Mouse (Mus musculus): ENCODE results near the gene Lamtor2. TPM values are rescaled to one million over a fixed set of nuclear protein-coding genes. Genes with fewer than 3 reads are reported as not detected.
A peak's percentile ranks its signal among the peaks of the same experiment; 100 is the strongest.

The Lamtor2 gene
- total and polyA plus RNA-seq, 3 experiments, result 125 to 188 TPM; not detected in 1

DNA sequence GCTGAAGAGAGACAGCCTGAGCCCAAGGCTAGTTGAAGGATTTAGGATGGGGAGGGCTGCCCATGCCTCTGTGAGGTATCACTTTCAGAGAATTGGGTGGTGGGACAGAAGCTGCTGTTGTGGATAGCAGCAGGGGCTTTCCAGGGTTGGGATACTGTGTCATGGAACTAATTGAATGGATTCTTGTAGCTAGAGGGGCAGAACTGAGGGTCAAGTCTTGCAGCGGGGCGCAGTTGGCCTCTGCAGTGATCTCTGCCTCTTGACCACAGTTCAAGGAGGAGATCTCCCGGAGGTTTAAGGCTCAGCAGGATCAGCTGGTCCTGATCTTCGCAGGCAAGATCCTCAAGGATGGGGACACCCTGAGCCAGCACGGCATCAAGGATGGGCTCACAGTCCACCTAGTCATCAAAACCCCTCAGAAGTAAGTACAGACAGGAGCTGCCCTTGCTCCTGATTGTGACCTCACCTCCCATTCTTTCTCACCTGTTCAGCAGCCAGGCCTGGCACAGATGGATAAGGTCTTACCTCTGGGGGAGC is 2.3 kb upstream of the Lamtor2 start:
- peaks cover 24% of the 10 kb centered on the region for H3K79me2 ChIP-seq (ENCODE audit: control insufficient read depth, insufficient read depth, low read length, poor library complexity)
- DNase-seq (ENCODE audit: low read depth, low spot score), result no peak
- H3K36me3 ChIP-seq (ENCODE audit: control insufficient read depth in 1 of 2, insufficient read depth in 2 of 2, low read length in 2 of 2), result peaks cover 9 to 16% of the 10 kb centered on the region in 2 experiments
- H3K27ac ChIP-seq (ENCODE audit: control insufficient read depth, low read depth, low read length), result no peak overlapping the region
- no peak overlapping the region; a peak in 1 of 4 replicates for H3K4me3 ChIP-seq (ENCODE audit: control insufficient read depth in 1 of 2, insufficient read depth in 1 of 2, low read depth in 2 of 2, low read length in 2 of 2)
- no peaks in the 10 kb centered on the region for H3K27me3 ChIP-seq (ENCODE audit: control insufficient read depth in 1 of 2, insufficient read depth in 2 of 2, low read length in 2 of 2)
- TF ChIP-seq GABPA (IDR thresholded peaks at IDR 0.05; ENCODE audit: low read depth, low read length) (no peak), CHD1 (IDR thresholded peaks at IDR 0.05; ENCODE audit: low read depth, low read length) (no peak), MYC (IDR thresholded peaks at IDR 0.05; ENCODE audit: low read depth, low read length) (no peak), MAFK (IDR thresholded peaks at IDR 0.05; ENCODE audit: borderline replicate concordance, low read depth, low read length) (no peak), EP300 (IDR thresholded peaks at IDR 0.05; ENCODE audit: low read depth in 1 of 2, low read length in 2 of 2) (no peak), MYB (IDR thresholded peaks at IDR 0.05; ENCODE audit: low read depth, low read length) (no peak), SMC3 (IDR thresholded peaks at IDR 0.05; ENCODE audit: low read depth, low read length) (no peak), ZNF384 (IDR thresholded peaks at IDR 0.05; ENCODE audit: low read depth, low read length) (no peak), RCOR1 (IDR thresholded peaks at IDR 0.05; ENCODE audit: low read depth, low read length) (no peak), NELFE (IDR thresholded peaks at IDR 0.05; ENCODE audit: low read depth, low read length) (no peak), ZC3H11A (IDR thresholded peaks at IDR 0.05; ENCODE audit: low read depth, low read length) (no peak), ZMIZ1 (IDR thresholded peaks at IDR 0.05; ENCODE audit: low read depth, low read length) (no peak), NRF1 (IDR thresholded peaks at IDR 0.05; ENCODE audit: insufficient read depth, low read depth, low read length, poor library complexity, severe bottlenecking) (no peak), SIN3A (IDR thresholded peaks at IDR 0.05; ENCODE audit: low read length) (no peak), ETS1 (IDR thresholded peaks at IDR 0.05; ENCODE audit: low read depth, low read length) (no peak), ELF1 (IDR thresholded peaks at IDR 0.05; ENCODE audit: low read depth, low read length) (no peak), ZKSCAN1 (IDR thresholded peaks at IDR 0.05; ENCODE audit: low read depth, low read length) (no peak), JUND (IDR thresholded peaks at IDR 0.05; ENCODE audit: low read depth, low read length) (no peak)
- H3K4me1 ChIP-seq (ENCODE audit: control insufficient read depth in 1 of 2, insufficient read depth in 2 of 2, low read length in 2 of 2), result peaks cover 3 to 5% of the 10 kb centered on the region in 2 experiments; a peak in 2 of 4 replicates
- H3K9me3 ChIP-seq (replicated peaks; ENCODE audit: insufficient read depth, low read length), result no peaks in the 10 kb centered on the region
- H3K9ac ChIP-seq (ENCODE audit: control insufficient read depth, low read depth, low read length, poor library complexity, severe bottlenecking), result peak overlapping the region; percentile 2; the same call in 1 of the 2 replicates

- H3K9me3 ChIP-seq (replicated peaks; ENCODE audit: insufficient read depth, low read length), result no peaks in the 10 kb centered on the region
- H3K9ac ChIP-seq (ENCODE audit: control insufficient read depth, low read depth, low read length, poor library complexity, severe bottlenecking), result peak overlapping the region; percentile 93
- peak overlapping the region; percentile 84 for H3K27ac ChIP-seq (ENCODE audit: control insufficient read depth, low read depth, low read length)
- H3K4me1 ChIP-seq (ENCODE audit: control insufficient read depth in 1 of 2, insufficient read depth in 2 of 2, low read length in 2 of 2), result peaks cover 3 to 5% of the 10 kb centered on the region in 2 experiments; a peak in 2 of 4 replicates
- peaks cover 9% of the 10 kb centered on the region in 2 experiments for H3K36me3 ChIP-seq (ENCODE audit: control insufficient read depth in 1 of 2, insufficient read depth in 2 of 2, low read length in 2 of 2)
- no peaks in the 10 kb centered on the region for H3K27me3 ChIP-seq (ENCODE audit: control insufficient read depth in 1 of 2, insufficient read depth in 2 of 2, low read length in 2 of 2)
- DNase-seq (ENCODE audit: low read depth, low spot score), result peak; percentile 92
- TF ChIP-seq SIN3A (IDR thresholded peaks at IDR 0.05; ENCODE audit: low read length), result peak; percentile 77
- peak; percentile 79; the same call in 1 of the 2 replicates for TF ChIP-seq CHD1 (IDR thresholded peaks at IDR 0.05; ENCODE audit: low read depth, low read length)
- TF ChIP-seq HCFC1 (IDR thresholded peaks at IDR 0.05; ENCODE audit: low read depth, low read length), result peak; percentile 58
- peak in 2 of 3 experiments; percentile 31 to 55; a peak in 5 of 6 replicates for TF ChIP-seq CTCF (IDR thresholded peaks at IDR 0.05 in 2 of 3, conservative IDR thresholded peaks at IDR 0.05 in 1 of 3; ENCODE audit: control insufficient read depth in 1 of 3, insufficient read depth in 1 of 3, low read depth in 2 of 3, low read length in 3 of 3, poor library complexity in 1 of 3, severe bottlenecking in 1 of 3)
- peak; percentile 80 for TF ChIP-seq TBP (IDR thresholded peaks at IDR 0.05; ENCODE audit: low read depth, low read length)
- no peak; the same call in 1 of the 2 replicates for TF ChIP-seq UBTF (IDR thresholded peaks at IDR 0.05; ENCODE audit: borderline replicate concordance, insufficient read depth, low read depth, low read length)
- TF ChIP-seq MXI1 (IDR thresholded peaks at IDR 0.05; ENCODE audit: low read depth, low read length), result peak; percentile 66
- TF ChIP-seq RCOR1 (IDR thresholded peaks at IDR 0.05; ENCODE audit: low read depth, low read length), result 0 out of 2 replicates have a peak, but pooled peaks have one; percentile 31
- TF ChIP-seq JUND (IDR thresholded peaks at IDR 0.05; ENCODE audit: low read depth, low read length), result peak; percentile 90; the same call in 1 of the 2 replicates
- TF ChIP-seq KAT2A (conservative IDR thresholded peaks at IDR 0.05; ENCODE audit: low read depth, low read length), result no peak
- no peak for TF ChIP-seq SMC3 (IDR thresholded peaks at IDR 0.05; ENCODE audit: low read depth, low read length)
- 0 out of 2 replicates have a peak, but pooled peaks have one; percentile 10 for TF ChIP-seq ELF1 (IDR thresholded peaks at IDR 0.05; ENCODE audit: low read depth, low read length)
- TF ChIP-seq MAX (IDR thresholded peaks at IDR 0.05; ENCODE audit: low read length), result peak; percentile 41; the same call in 1 of the 2 replicates
- no peak for TF ChIP-seq MEF2A (IDR thresholded peaks at IDR 0.05; ENCODE audit: extremely low read depth, insufficient replicate concordance, low read depth, low read length, poor library complexity, severe bottlenecking)
- TF ChIP-seq POLR2A (IDR thresholded peaks at IDR 0.05; ENCODE audit: control insufficient read depth in 1 of 2, insufficient read depth in 1 of 2, low read depth in 1 of 2, low read length in 2 of 2, poor library complexity in 1 of 2), result peak in 1 of 2 experiments; percentile 55; a peak in 2 of 4 replicates
- no peak for TF ChIP-seq MAZ (IDR thresholded peaks at IDR 0.05; ENCODE audit: low read depth, low read length)
- peak; percentile 66; the same call in 1 of the 2 replicates for TF ChIP-seq MYC (IDR thresholded peaks at IDR 0.05; ENCODE audit: low read depth, low read length)
- peaks cover 24% of the 10 kb centered on the region for H3K79me2 ChIP-seq (ENCODE audit: control insufficient read depth, insufficient read depth, low read length, poor library complexity)
- peak overlapping the region; percentile 84 to 90 for H3K4me3 ChIP-seq (ENCODE audit: control insufficient read depth in 1 of 2, insufficient read depth in 1 of 2, low read depth in 2 of 2, low read length in 2 of 2)
Measured at GRCm38 (mm10) chr3:88553880-88554586, 1.2 kb upstream of the Lamtor2 start.

Measured in MEL (cell line).